Mouse (Mus musculus) inflammation-experienced regulatory T-cells, adult 6 months (primary cell): ENCODE measurements around the gene Srsf1. TPM values are rescaled to one million over a fixed set of nuclear protein-coding genes. Genes with fewer than 3 reads are reported as not detected.
"Not testable (repeated sequence)": the region's sequence is repeated elsewhere in the genome, so short reads cannot be mapped to it uniquely, and the experiment has no call there.

Experiments
- ATAC-seq: one replicate; pipeline ENCODE4 v1.8.0; 2017
- polyA plus RNA-seq, 3 experiments: library from polyadenylated mRNA; unstranded; fragments of 100-300 nt; shearing (Covaris generic); gene quantifications; one replicate each; pipeline ENCODE4 v1.2.1; 2017

Gene Srsf1
- polyA plus RNA-seq, 3 experiments from 2014 or later = 40.8 to 52.4 (median 50.5) TPM

- ATAC-seq = no peak
These were observed 2.9 kb upstream of the Srsf1 start for GRCm38 (mm10) chr11:88044314-88044713.

GRCm38 (mm10) chr11:88045159-88045558 lies 2.0 kb upstream of the Srsf1 start:
- not testable (repeated sequence) for ATAC-seq

GRCm38 (mm10) chr11:88045878-88046277 lies 1.3 kb upstream of the Srsf1 start:
- no peak for ATAC-seq

GRCm38 (mm10) chr11:88046323-88046937 lies 743 bp upstream of the Srsf1 start:
- no peak for ATAC-seq

- ATAC-seq = peak; percentile 5
These were observed 828 bp downstream of the Srsf1 start for GRCm38 (mm10) chr11:88047871-88048531.

GRCm38 (mm10) chr11:88048961-88049670 lies 1.9 kb downstream of the Srsf1 start:
- no peak for ATAC-seq

GRCm38 (mm10) chr11:88049732-88050131 lies 2.6 kb downstream of the Srsf1 start:
- ATAC-seq = no peak

- ATAC-seq = no peak
These were observed 5.5 kb downstream of the Srsf1 start for GRCm38 (mm10) chr11:88052638-88053037.

GRCm38 (mm10) chr11:88053821-88054220 lies 6.6 kb downstream of the Srsf1 start:
- no peak for ATAC-seq

GRCm38 (mm10) chr11:88054589-88054988 lies 7.4 kb downstream of the Srsf1 start:
- ATAC-seq = no peak

GRCm38 (mm10) chr11:88055777-88056176 lies 8.6 kb downstream of the Srsf1 start:
- ATAC-seq = no peak

GRCm38 (mm10) chr11:88057788-88058187 lies 10.6 kb downstream of the Srsf1 start:
- no peak for ATAC-seq

- ATAC-seq = peak; percentile 89
These were observed 12.0 kb downstream of the Srsf1 start for GRCm38 (mm10) chr11:88059141-88059540.

GRCm38 (mm10) chr11:88061892-88062625 lies 14.9 kb downstream of the Srsf1 start:
- ATAC-seq = no peak

- ATAC-seq = no peak
These were observed 18.6 kb downstream of the Srsf1 start for GRCm38 (mm10) chr11:88065732-88066131.

- peak; percentile 10 for ATAC-seq
These were observed 20.0 kb downstream of the Srsf1 start for GRCm38 (mm10) chr11:88067191-88067585.

GRCm38 (mm10) chr11:88067586-88068410 lies 20.6 kb downstream of the Srsf1 start, which contains the start of gene Vezf1:
Vezf1 (plus strand) TSS chr11:88068279.
- peak; percentile 65 for ATAC-seq

GRCm38 (mm10) chr11:88068411-88069245 lies 21.5 kb downstream of the Srsf1 start:
- peak; percentile 22 for ATAC-seq

GRCm38 (mm10) chr11:88069246-88069570 lies 22.0 kb downstream of the Srsf1 start:
- no peak for ATAC-seq

- no peak for ATAC-seq
These were observed 23.2 kb downstream of the Srsf1 start for GRCm38 (mm10) chr11:88070392-88070791.

- ATAC-seq = no peak
These were observed 23.9 kb downstream of the Srsf1 start for GRCm38 (mm10) chr11:88071113-88071512.
